Mouse (Mus musculus) retina, postnatal 7 days (tissue): Measurements from ENCODE around the gene Pacsin2.

Experiments used
- DNase-seq: peaks from one replicate; pipeline ENCODE4 v3.0.0-alpha.2; 2012; ENCODE audit warnings: low read depth, low spot score

Pacsin2 gene

GRCm38 (mm10) chr15:83451621-83452210, 12.7 kb downstream of the Pacsin2 start:
- no peak for DNase-seq

- no peak for DNase-seq
Measured at GRCm38 (mm10) chr15:83450007-83450406, 14.4 kb downstream of the Pacsin2 start.

GRCm38 (mm10) chr15:83448646-83449045, 15.8 kb downstream of the Pacsin2 start:
- DNase-seq: no peak

DNA sequence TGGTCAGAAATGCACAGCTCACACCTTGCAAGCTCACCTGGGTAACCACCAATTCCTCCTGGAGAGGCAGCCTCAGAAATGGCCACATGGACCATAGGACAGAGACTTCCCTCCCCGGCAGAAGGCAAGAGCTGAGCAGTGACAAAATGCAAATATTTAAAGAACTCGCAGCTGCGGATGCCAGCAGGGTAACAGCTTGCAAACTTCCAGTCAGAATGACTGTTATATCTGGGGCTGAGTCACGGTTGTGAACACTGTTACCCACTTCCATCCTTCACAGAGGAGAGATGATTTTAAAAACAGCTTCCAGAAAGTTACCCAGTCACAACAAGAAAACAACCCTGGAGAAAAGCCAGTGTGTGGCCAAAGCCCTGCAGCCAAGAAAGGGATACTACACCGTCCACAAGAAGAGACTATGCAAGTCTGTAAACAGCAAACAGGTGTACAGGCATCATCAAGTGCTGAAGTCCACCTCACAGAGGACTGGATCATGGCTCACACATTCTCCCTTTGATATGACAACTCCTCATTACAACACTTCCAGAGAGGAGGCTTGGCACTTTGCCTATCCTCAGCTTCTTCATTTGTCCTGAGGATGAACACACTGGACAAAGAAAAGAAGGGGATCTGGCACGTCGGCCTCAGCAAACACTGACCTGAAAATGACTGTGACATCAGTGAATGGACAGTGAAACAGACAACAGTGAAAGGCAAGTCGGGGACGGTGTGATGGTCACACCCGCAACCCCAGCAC, 16.4 kb downstream of the Pacsin2 start:
- no peak for DNase-seq

DNA sequence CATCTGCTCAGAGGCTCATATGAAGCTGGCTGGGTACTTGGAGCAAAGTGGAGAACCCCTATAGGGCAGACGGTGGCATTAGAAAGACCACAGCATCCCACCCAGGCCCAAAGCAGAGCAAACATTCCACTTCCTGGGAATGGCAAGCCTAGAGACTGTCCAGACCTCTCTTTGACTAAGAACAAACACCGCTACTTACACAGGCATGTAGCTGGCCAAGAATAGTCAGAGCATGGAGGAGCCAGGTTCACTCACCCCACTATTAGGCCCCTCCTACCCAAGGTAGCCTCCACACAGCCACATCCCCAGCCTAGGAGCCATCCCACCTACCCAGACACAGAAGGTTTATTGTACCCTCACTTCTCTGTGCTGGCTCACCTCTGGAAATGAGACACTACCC, 18.5 kb downstream of the Pacsin2 start:
- DNase-seq: no peak

DNA sequence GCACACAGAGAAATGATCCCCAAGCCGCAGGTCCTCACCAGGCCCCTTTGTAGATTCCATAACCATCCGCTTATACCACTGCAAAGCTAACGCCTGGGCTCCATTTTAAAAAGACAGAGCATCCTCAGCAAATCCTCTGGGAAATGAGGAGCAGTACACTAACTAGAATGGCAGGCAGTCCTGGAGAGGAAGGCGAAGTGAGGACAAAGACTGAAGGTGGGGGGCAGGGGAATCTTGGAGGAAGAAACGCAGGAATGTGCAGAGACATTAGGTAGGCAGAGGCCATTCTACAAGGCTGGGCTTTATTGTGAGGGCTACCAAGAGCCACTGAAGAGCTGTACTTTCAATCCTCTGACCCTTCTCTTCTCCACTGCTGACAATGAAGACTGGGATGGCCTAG, 19.0 kb downstream of the Pacsin2 start:
- no peak for DNase-seq

GRCm38 (mm10) chr15:83444425-83444824, 20.0 kb downstream of the Pacsin2 start:
- no peak for DNase-seq

DNA sequence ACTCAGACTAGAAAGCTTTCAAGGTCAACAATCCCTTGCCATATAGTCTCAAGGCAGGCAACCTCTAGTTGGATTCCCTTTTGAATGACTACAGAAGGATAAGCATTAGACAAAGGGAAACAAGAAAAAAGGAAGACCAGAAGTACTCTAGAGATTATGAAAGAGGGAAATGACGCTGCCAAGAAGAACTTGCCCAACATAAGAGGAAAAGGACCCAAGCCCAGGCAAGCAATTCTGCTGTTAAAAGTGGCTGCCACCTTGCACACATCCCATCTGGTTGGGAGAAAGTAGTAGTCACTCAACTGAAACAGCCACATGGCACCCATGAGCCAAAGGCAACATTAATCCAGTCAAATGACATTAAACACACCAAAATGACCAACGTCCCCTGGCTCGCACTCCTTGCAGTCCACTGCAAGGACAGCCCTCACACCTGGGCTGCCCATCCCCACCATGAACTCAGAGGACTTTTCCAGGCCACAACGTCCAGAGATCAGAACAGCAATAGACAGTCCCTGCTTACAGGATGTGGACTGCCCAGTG, 21.8 kb downstream of the Pacsin2 start:
- no peak for DNase-seq

DNA sequence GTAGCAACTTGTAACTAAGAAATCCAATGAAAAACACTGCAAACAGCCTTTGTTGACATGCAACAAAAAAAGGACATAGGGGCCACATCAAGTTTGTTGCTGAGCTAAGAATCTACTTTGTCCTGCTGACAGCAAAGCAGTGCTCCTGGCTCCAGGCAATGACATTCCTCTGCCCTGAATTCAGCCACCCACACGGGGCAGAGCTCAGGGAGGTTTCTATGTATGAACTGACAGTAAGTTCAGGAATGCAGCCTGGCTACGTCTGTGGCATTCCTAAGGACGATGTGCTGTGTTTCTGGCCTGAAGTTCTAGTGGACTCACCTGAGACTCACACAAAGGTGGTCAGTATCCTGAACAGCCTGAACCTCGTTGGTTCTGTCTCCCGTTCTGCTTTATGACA, 23.7 kb downstream of the Pacsin2 start:
- no peak for DNase-seq

DNA sequence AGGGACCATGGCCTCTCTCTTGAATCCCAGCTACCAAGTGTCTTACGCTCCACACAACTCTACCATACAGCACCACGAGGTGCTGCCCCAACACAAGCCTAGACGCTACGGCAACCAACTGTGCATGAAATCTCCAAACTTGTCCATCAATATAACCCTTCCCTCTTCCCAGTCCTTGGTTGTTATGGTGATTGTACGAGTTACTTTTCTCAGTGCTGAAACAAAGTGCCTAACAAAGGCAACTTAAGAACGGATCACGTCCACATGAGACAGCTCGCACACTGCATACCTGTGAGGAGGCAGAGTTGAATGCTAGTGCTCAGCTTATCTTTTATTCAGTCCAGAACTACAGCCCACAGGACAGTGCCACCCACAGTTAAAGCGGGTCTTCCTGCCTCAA, 27.9 kb downstream of the Pacsin2 start:
- no peak for DNase-seq

DNA sequence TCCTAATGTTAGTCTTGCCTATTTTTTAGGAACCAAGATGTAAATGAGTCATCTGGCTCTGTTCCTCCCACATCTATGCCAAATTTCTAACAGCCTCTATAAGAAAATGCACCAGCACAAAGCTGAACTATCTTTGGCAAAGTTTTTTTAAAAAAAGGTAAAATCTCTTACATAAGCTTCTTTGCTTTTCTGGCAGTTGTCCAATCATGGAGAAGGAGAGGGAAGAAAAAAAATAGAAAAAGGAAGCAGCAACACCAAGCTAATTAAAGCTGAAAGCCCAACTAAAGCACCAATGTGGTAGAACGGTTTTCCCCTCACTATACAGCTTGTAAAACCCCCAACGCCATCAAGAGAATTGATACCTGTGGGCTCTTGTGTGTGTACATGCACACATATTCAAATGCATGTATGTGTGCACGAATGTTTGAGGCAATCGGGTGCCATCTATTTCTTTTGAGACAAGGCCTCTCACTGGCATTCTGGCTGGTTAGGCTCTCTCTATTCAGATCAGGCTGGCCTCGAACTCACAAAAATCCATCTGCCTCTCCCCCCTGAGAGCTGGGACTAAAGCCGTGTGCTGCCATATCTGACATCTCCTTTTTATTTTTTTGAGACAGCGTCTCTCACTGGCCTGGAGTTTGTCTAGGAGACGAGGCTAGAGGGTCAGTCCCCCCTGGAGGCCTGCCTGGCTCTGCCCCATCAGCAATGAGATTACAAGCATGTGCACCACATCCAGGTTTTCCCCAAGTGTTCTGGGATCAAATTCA, 28.9 kb downstream of the Pacsin2 start:
- no peak for DNase-seq

- no peak for DNase-seq
Measured at GRCm38 (mm10) chr15:83434692-83435091, 29.7 kb downstream of the Pacsin2 start.

GRCm38 (mm10) chr15:83433344-83433743, 31.1 kb downstream of the Pacsin2 start:
- no peak for DNase-seq

GRCm38 (mm10) chr15:83432231-83433031, 32.0 kb downstream of the Pacsin2 start:
- DNase-seq: no peak

DNA sequence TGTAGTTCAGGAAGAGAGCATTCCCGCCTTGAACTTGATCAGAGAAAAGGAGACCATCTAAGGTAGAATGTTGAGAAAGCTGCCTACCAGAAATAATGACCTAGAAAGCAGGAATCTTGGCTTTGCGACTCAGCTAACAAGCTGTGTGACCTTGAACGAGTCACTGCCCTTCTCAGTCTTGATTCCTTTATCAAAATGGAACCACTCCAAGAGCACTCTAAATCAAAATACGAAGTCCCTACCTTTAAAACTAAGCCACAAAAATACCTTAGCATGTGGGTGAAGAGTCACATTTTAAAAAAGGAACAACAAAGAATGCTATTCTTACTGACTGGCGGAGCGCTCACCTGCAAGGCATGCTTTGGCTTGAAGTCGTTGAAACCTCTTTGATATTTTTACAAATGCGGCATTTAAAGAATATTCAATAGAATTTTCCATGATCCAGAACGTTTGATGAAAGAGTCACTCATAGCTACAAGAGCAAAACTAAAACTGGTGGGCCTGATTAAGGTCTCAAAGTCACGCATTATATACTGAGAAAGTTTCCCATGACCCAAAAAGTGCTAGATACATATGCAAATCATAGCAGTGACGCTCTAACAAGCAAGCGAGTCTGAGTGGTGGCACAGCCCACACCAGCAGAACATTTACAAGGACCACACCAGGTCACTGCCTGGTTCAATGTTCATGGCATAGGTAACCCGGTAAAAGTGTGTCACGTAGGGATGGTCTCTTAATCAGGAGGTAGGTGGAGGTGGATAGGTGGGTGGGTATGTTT, 33.2 kb downstream of the Pacsin2 start:
- no peak for DNase-seq

DNA sequence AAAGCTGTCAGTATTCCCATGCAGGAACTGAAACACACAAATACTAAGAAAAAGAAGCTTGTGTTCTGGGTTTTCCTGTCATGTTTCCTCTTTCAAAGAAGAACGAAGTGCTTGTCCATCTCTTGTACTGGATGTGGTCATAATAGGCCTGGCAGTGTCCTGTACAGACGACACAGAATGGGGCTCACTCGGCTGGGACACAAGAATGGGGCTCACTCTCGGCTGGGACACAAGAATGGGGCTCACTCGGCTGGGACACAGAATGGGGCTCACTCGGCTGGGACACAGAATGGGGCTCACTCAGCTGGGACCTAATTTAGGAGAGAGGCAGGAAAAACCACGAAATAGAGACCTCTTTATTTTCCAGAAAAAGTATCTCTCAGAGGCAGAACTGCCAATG, 34.0 kb downstream of the Pacsin2 start:
- no peak for DNase-seq

DNA sequence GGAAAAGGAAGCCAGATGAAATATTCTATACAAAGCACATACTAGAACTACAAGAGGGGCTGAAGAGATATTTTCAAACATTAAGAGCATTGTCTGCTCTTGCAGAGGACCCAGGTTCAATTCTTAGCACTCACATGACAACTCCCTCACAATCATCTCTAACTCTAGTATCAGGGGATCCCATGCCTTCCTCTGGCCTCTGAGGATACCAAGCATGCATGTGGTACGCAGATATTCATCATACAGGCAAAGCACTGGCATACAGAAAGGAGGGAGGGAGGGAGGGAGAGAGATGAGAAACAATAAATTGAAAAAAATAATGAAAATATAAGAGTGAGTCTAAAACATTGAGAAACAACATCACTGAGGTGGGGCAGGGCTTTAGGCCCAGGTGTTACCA, 35.8 kb downstream of the Pacsin2 start:
- no peak for DNase-seq

DNA sequence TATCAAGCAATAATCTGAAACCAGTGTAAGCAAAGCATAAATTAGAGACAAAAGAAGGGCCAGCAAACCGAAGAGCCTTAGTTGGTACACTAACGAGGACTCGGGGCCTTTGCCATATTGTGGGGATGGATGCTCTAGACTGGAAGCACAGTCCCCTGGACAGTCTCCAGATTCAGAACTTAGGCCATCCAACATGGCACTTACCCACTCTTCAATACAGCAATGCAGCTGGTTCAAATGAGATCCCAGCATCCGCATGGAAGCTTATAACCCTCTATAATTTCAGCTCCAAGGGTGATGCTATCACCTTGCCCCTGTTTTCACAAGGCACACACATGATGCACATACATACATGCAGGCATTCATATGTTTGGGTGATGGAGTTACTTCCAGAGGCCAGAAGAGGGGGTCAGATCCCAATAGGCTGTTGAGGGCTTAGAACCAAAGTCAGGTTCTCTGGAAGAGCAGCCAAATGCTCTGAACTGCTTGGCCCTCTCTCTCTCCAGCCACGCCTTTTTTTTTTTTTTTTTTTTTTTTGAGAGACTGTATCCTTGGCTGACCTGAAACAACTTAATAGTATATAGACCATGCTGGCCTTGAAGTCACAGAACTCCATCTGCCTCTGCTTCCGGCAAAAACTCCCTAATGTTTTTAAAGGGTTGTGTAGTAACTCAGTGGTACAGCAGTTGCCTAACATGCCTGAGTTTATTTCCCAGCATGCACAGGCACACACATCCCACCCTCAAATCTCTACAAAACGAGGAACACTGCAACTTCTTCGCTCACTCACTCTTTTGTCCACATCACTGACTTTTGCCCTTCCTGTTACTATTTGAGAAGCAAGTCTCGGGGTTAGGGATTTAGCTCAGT, 36.9 kb downstream of the Pacsin2 start:
- DNase-seq: no peak

- no peak for DNase-seq
Measured at GRCm38 (mm10) chr15:83425794-83426193, 38.6 kb downstream of the Pacsin2 start.

DNA sequence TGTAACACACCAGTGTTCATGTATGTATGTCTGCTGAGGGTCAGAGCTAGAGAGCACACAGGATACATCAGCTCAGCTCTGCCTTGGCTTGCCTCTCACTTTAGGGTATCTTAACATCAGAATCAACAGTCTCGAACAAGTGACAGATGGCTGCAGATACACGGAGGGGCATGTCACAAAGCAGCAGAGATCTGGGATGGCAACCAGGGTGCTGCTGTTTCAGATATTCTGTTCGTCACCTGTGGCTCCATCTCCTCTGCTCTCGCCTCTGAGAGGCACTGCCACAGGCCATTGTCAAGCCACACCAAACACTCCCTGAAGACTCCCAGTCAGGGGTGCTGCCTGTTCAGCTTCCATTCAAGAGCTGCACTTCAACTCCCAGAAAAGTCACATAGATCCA, 39.1 kb downstream of the Pacsin2 start:
- no peak for DNase-seq
